In the genomic region with DNA sequence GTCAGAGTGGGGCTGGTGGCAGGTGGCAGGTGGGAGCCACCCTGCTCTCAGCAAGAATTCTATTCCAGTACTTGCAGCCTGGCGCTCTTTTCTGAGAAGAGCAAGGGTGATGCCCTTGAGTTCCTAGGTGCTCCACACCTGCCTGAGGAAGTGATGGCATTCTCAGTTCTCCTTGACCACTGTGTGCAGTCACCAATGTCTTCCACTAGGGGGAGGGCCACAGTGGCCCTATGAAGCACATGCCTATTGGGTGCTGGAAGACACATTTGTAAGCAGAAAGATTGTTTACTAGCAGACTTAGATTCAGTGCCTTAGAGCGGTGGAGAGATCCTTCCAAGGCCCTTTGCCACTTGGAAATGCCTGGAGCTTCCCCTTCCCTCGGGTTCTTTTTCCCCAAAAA, we compare ENCODE assay signal across 8 mouse cellular contexts. TPM values are rescaled to one million over a fixed set of nuclear protein-coding genes. Genes with fewer than 3 reads are reported as not detected.
DNase-seq lines count a peak whose midpoint lies in the region; ATAC-seq and TF ChIP-seq lines count a peak whose summit lies in the region.

No protein-coding gene starts in this region.

- H3K9me3 ChIP-seq in heart, postnatal 0 days (replicated peaks; ENCODE audit: control insufficient read depth, low read length), result no peaks in the 10 kb centered on the region
- no peaks in the 10 kb centered on the region for H3K9me3 ChIP-seq in heart, embryonic 12.5 days (replicated peaks)
- H3K9me3 ChIP-seq in lung, postnatal 0 days (ENCODE audit: low read length), result no peaks in the 10 kb centered on the region

- H3K4me2 ChIP-seq in heart, postnatal 0 days (ENCODE audit: low read depth, low read length), result no peak overlapping the region
- H3K4me2 ChIP-seq in heart, embryonic 12.5 days, result no peak overlapping the region
- H3K4me2 ChIP-seq in lung, postnatal 0 days (replicated peaks; ENCODE audit: low read depth, low read length), result no peak overlapping the region

- no peaks in the 10 kb centered on the region for H3K4me1 ChIP-seq in heart, postnatal 0 days (ENCODE audit: control insufficient read depth, insufficient read depth)
- no peaks in the 10 kb centered on the region for H3K4me1 ChIP-seq in heart, embryonic 12.5 days (replicated peaks)
- H3K4me1 ChIP-seq in lung, postnatal 0 days (ENCODE audit: insufficient read depth, low read depth, low read length), result no peaks in the 10 kb centered on the region

- no peak overlapping the region for H3K9ac ChIP-seq in heart, postnatal 0 days (replicated peaks; ENCODE audit: low read depth, low read length)
- H3K9ac ChIP-seq in heart, embryonic 12.5 days, result no peak overlapping the region
- no peak overlapping the region for H3K9ac ChIP-seq in lung, postnatal 0 days (replicated peaks; ENCODE audit: low read depth)

- no peaks in the 10 kb centered on the region for H3K27me3 ChIP-seq in heart, postnatal 0 days (ENCODE audit: control insufficient read depth, insufficient read depth, low read length)
- no peaks in the 10 kb centered on the region for H3K27me3 ChIP-seq in heart, embryonic 12.5 days (replicated peaks)
- no peaks in the 10 kb centered on the region for H3K27me3 ChIP-seq in lung, postnatal 0 days (replicated peaks; ENCODE audit: insufficient read depth, low read length)

- TF ChIP-seq EP300 in heart, postnatal 0 days (IDR thresholded peaks at IDR 0.05; ENCODE audit: low read depth), result no peak
- no peak for TF ChIP-seq EP300 in lung, postnatal 0 days (IDR thresholded peaks at IDR 0.05)

- no peak overlapping the region for H3K4me3 ChIP-seq in heart, postnatal 0 days (ENCODE audit: low read depth, low read length)
- no peak overlapping the region for H3K4me3 ChIP-seq in heart, embryonic 12.5 days
- H3K4me3 ChIP-seq in lung, postnatal 0 days (ENCODE audit: low read depth, low read length), result no peak overlapping the region

- H3K27ac ChIP-seq in heart, postnatal 0 days (ENCODE audit: low read depth), result no peak overlapping the region
- H3K27ac ChIP-seq in heart, embryonic 12.5 days (ENCODE audit: poor library complexity, severe bottlenecking), result no peak overlapping the region
- H3K27ac ChIP-seq in lung, postnatal 0 days (ENCODE audit: low read length), result no peak overlapping the region

- no peak for ATAC-seq in heart, postnatal 0 days (ENCODE audit: insufficient read depth, low read depth)
- ATAC-seq in heart, embryonic 12.5 days (ENCODE audit: insufficient number of reproducible peaks, low FRiP score), result no peak
- no peak for ATAC-seq in lung, postnatal 0 days

- peaks cover 98% of the 10 kb centered on the region for H3K36me3 ChIP-seq in heart, postnatal 0 days (replicated peaks; ENCODE audit: control insufficient read depth, insufficient read depth, low read length)
- H3K36me3 ChIP-seq in heart, embryonic 12.5 days, result peaks cover 88% of the 10 kb centered on the region
- peaks cover 75% of the 10 kb centered on the region for H3K36me3 ChIP-seq in lung, postnatal 0 days (ENCODE audit: insufficient read depth, low read length)

- TF ChIP-seq CTCF in heart, postnatal 0 days (IDR thresholded peaks at IDR 0.05; ENCODE audit: low read depth), result peak; percentile 61
- TF ChIP-seq CTCF in lung, postnatal 0 days (IDR thresholded peaks at IDR 0.05), result peak; percentile 80

- 94% methylated on average over 3 of the region's 3 CpGs for WGBS in heart, postnatal 0 days
- WGBS in heart, embryonic 12.5 days, result 94% methylated on average over 3 of the region's 3 CpGs
- 85% methylated on average over 3 of the region's 3 CpGs for WGBS in lung, postnatal 0 days

- no peak for DNase-seq in heart, postnatal 0 days (ENCODE audit: low spot score)
- DNase-seq in CD4-positive helper T cell, adult 2 months (ENCODE audit: low read depth, low spot score), result peak; percentile 61
- DNase-seq in adrenal gland, postnatal 25 days, result peak; percentile 7
- no peak for DNase-seq in lung, postnatal 0 days (ENCODE audit: low spot score)
- DNase-seq in thymus, postnatal 10 days (ENCODE audit: low spot score in 2 of 2), result peak; percentile 23 to 49
- no peak for DNase-seq in layer of hippocampus, postnatal 10 days (ENCODE audit: low spot score in 2 of 2)
- no peak for DNase-seq in right cerebral cortex, postnatal 36 days (ENCODE audit: low spot score in 2 of 2)

RNA-seq across cellular contexts. Expression of a gene that starts 10.6 kb away (rescaled TPM):
- 36.8 and 37.1 TPM in 2 replicates for total RNA-seq in heart, postnatal 0 days (2014; rRNA removed; ENCODE audit: low replicate concordance)
- polyA plus RNA-seq in heart, postnatal 0 days (2015; fragmentation: Nextera tagmentation; extraction: Ambion mirVana), result 19.0 and 19.6 TPM in 2 replicates
- polyA plus RNA-seq in heart, embryonic 12.5 days (2016; fragmentation: Nextera tagmentation; extraction: Ambion mirVana), result 29.8 and 30.5 TPM in 2 replicates
- total RNA-seq in adrenal gland, postnatal 25 days (2021), result 31.7 and 39.0 TPM in 2 replicates
- 21.5 and 21.7 TPM in 2 replicates for polyA plus RNA-seq in lung, postnatal 0 days (2015; fragmentation: Nextera tagmentation; extraction: Ambion mirVana)
- total RNA-seq in layer of hippocampus, postnatal 10 days (2021), result 10 to 100 TPM; 59.9 to 64.5 TPM

RNA-seq across cellular contexts. Expression of a gene that starts 37.2 kb away (rescaled TPM):
- total RNA-seq in heart, postnatal 0 days (2014; rRNA removed; ENCODE audit: low replicate concordance), result 0.11 TPM in 1 of 2 replicates, not detected in the other
- polyA plus RNA-seq in heart, postnatal 0 days (2015; fragmentation: Nextera tagmentation; extraction: Ambion mirVana), result 0.31 and 0.40 TPM in 2 replicates
- 0.70 and 1.2 TPM in 2 replicates for polyA plus RNA-seq in heart, embryonic 12.5 days (2016; fragmentation: Nextera tagmentation; extraction: Ambion mirVana)
- total RNA-seq in adrenal gland, postnatal 25 days (2021), result 4.0 and 5.2 TPM in 2 replicates
- 0.38 and 0.49 TPM in 2 replicates for polyA plus RNA-seq in lung, postnatal 0 days (2015; fragmentation: Nextera tagmentation; extraction: Ambion mirVana)
- 1 to 10 TPM; 1.8 to 2.2 TPM for total RNA-seq in layer of hippocampus, postnatal 10 days (2021)

Comparison
In these comparisons a context has a peak if more than half of its experiments do, and no peak if none do; other contexts are left out.
1. DNase-seq: peak in CD4-positive helper T cell, adult 2 months (single experiment), adrenal gland, postnatal 25 days (single experiment) and thymus, postnatal 10 days (2 of 2); none in heart, postnatal 0 days (single experiment), lung, postnatal 0 days (single experiment), layer of hippocampus, postnatal 10 days (0 of 2) and right cerebral cortex, postnatal 36 days (0 of 2).